Mouse (Mus musculus) ZHBTc4 (cell line): Measurements from ENCODE around the gene Tigd3.
A peak's percentile ranks its signal among the peaks of the same experiment; 100 is the strongest.
"Not testable (repeated sequence)": the region's sequence is repeated elsewhere in the genome, so short reads cannot be mapped to it uniquely, and the experiment has no call there.

Experiments
- DNase-seq: peaks from one replicate; pipeline ENCODE4 v3.0.0-alpha.2; 2011; ENCODE audit warnings: low read depth, low spot score

Gene Tigd3

GRCm38 (mm10) chr19:5922119-5922942 is 28.4 kb upstream of the Tigd3 start:
- no peak for DNase-seq

- DNase-seq, result peak; percentile 71
Measured at GRCm38 (mm10) chr19:5921715-5922114, 27.8 kb upstream of the Tigd3 start.

DNA sequence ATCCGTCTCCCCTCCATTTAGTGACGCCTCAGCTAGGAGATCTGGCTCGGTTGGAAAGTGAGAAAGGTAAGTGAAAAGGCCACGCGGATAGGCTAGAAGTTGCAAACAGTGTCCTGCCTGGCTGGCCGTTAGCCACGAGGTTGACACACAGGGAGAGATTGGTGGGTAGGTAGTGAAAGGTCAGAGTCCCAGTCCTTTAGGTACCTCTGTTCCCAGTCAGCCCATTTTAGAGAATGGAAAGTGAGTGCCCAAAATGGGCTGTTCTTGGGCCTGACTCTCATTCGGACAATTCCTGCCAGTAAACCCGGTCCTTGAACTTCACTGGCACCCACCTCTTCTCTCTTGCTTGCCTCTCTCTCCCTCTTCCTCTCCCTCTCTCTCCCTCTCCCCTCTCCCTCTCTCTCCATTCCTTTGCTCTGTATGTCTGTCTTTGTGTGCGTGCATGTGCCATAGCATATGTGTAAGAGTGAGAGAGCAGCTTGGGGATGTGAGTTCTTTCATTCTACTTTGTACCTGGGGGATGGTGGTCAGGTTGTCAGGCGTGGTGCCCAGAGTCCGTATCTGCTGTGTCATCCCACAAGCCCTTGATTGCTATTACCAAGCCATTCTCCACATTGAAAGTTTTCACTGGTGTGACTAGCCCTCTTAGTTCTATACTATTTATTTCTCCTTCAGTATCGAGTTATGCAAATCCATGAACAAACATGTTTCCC is 19.2 kb upstream of the Tigd3 start, which contains the start of gene Dpf2:
TSS of gene Dpf2 (minus strand) at position 4 of the 713 bp plus-strand sequence.
- no peak for DNase-seq

- peak; percentile 100 for DNase-seq
Measured at GRCm38 (mm10) chr19:5912103-5913006, 18.4 kb upstream of the Tigd3 start.

- no peak for DNase-seq
Measured at GRCm38 (mm10) chr19:5911430-5912102, 17.6 kb upstream of the Tigd3 start.

- DNase-seq, result no peak
Measured at GRCm38 (mm10) chr19:5910221-5910620, 16.3 kb upstream of the Tigd3 start.

DNA sequence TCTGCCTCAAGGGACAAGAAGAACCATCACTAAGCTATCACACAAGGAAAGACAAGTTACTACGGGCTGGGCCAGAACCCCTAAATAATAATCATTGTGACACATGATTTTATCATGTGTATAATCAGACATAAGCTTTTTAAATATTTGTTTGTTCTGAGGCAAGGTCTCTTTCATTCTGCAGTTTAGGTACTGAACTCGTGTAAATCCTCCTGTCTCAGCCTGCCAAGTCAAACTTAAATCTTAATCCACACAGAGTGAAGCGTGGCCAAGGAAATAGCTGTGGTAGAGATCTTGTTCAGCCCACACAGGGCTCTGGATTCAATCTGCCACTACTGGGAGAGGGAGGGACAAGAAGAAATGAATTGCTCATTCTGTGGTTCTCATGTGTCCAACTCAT is 13.3 kb upstream of the Tigd3 start:
- no peak for DNase-seq

DNA sequence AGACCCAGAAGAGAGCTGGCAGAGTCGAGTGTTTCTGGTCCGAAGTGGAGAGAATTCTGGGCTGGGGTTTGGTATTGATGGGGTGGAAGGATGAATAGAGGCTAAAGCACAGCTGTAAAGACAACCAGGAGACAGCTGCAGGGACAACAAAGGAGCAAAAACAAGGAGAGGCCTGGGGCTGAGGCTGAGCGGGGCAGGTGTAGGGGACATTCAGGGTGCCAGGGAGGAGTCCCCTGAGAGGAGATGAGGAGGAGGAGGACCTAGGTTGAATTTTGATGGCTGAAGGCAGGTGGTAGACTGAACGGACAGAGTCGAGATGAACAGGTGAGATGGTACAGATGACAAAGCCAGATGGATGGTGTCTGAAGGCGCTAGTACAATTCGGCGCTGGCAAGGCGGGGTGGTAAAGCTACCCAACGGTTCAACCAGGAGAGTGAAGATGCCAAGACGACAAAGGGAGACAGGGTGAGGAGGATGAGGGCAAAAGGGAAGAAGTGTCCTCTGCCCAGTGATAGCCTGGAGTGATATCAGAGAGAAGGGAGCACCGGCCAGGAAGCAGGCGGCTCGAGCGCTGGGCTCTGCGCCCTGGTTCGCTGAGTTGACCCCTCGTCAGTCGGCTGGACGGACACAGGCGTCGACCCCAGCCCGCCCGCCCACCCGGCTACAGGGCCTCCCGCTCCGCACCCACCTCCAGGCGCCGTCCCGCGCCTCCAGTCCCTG is 507 bp downstream of the Tigd3 start:
- DNase-seq, result no peak

DNA sequence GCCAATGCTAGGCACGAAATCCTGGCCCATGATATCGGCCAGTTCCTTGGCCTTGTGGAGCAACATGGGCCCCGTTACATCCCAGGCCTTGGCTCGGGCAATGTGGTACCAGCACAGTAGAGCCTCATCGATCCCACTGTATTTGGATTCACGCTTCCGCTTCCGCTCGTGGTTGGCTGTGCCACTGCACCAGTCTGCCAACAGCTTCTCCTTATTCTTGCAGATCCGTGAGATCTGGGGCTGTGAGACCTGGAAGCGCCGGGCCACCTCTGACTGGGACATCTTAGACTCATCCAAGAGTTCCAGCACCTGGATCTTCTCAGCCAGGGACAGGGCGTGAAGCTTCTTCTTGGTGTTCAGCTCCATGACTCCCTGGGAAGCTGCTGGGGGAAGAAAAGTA is 1.2 kb downstream of the Tigd3 start:
- peak; percentile 13 for DNase-seq

DNA sequence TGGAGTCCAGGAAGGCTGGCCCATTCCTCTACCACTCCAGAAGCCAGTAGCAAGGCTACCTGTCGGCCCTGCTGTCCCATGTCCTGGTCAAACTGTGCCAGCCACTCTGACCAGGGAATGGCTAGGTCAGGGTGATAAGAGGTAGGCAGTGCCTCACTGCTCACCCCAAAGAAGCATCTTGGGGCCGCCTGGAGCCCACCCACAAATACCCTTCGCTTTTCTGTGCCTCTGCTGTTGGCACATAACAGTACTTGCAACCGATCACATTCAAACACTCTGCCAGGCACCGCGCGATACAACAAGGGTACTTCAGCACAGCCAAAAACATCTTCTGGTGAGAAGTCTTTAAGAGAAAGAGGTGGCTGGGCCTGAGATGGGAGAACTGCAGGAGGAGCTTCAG is 1.7 kb downstream of the Tigd3 start:
- no peak for DNase-seq

- DNase-seq, result no peak
Measured at GRCm38 (mm10) chr19:5891521-5892258, 2.3 kb downstream of the Tigd3 start.

DNA sequence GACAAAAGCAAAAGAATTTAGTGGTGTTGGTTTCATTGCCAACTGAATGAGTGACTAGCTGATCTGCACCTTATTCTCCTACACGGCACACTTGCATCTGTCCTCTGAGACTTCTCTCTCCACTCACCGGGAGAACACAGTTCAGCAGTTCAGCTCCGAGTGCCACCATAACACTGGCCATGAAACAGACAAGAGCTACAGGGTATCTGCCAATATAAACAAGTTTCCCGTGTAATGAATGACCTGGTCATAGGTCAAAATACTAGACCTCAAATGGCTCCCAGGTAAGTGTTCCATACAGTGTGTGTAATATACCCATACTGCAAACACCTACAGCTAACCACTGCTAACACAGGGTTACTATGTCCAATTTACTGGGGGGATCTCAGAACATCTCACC is 4.7 kb downstream of the Tigd3 start:
- no peak for DNase-seq

- no peak for DNase-seq
Measured at GRCm38 (mm10) chr19:5887234-5887815, 6.6 kb downstream of the Tigd3 start.

GRCm38 (mm10) chr19:5885838-5886237 is 8.1 kb downstream of the Tigd3 start:
- peak; percentile 68 for DNase-seq

DNA sequence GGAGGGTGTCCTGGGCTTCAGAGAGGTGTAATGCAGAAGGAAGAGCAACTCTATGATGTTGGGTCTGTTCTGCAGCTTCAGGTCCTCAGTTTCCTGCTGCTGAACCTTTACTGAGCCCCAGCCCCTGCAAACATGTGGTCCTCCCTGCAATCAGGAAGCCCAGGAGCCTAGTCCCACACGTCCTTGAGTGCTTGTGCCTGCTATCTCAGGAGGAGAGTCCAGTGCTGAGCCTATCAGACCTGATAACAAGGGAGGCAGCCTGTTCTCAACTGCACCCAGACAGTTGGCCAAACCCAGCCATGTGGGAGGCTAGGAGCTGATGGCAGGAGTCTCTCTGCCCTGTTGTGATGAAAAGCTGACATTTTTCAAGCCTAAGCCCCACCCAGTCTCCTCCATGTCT is 10.0 kb downstream of the Tigd3 start:
- DNase-seq, result no peak

- not testable (repeated sequence) for DNase-seq
Measured at GRCm38 (mm10) chr19:5882079-5882478, 11.9 kb downstream of the Tigd3 start.

DNA sequence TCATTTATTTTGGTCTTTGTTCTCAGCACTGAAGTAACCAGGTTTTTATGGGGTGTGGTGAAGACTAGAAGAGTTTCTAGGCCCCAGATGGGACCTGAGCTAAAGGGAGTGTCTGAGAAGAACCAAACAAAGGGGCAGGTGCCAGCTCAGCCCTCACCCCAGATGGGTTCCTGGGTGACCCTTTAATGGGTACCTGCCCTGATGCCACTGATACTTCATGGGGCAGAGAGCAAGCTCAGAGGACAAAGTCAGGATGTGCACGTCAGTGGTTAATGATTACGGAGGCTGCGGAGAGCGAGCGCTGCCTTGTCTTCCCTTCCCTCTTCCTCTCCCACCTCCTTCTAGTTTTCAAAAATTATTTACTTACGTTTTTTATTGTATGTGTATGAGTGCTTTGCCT is 12.8 kb downstream of the Tigd3 start:
- no peak for DNase-seq

- DNase-seq, result no peak
Measured at GRCm38 (mm10) chr19:5879735-5880134, 14.2 kb downstream of the Tigd3 start.

DNA sequence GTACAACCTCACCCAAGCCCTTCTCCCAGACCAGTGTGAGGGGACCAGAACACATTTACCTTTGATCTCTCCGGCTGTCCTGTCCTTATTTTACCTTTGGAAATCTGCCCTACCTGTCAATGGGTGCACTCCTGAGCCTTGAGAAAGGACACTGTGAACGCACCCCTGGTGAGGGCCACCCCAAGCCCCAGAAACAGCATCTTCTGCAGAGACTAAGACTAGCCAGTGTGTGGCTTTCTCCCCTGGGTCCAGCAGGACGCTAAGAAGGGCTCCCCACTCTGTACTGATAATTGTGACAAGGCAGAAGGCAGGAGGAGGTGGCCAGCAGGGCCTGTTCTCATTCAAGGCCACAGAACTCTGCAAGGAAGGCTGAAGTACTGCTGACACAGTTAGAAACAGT is 15.0 kb downstream of the Tigd3 start:
- DNase-seq, result no peak

DNA sequence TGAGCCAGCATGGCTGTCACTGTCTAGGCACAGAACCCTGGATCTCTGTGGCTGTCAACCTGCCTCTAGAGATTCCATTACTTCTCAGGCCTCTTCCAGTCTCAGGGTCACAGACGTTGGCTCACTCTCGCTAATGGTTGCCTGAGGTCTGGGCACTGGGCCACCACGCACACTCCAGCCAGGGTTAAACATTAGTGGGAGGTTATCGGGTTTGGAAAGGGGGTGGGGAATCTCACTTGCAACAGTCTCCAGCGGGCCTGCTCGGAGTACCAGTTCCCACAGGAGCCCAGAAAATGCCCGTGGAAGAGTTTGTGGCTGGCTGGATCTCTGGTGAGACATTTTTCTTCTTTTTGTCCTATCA is 15.6 kb downstream of the Tigd3 start:
- DNase-seq, result no peak
